Mouse (Mus musculus) kidney, embryonic 16.5 days (tissue): ENCODE data around the gene Olfr761. TPM values are rescaled to one million over a fixed set of nuclear protein-coding genes. Genes with fewer than 3 reads are reported as not detected.
"Not testable (repeated sequence)": the region's sequence is repeated elsewhere in the genome, so short reads cannot be mapped to it uniquely, and the experiment has no call there.

ENCODE experiments used
- ATAC-seq: fragments of 200-750 bp; cut with Nextera tagmentation; 2 replicates; pipeline ENCODE4 v1.8.0; 2017; ENCODE audit warnings: moderate TSS enrichment; ENCODE audit not compliant: low FRiP score, low TSS enrichment
- H3K27ac ChIP-seq: fragments of 300-500 bp; sonication (generic); 2 replicates; pipeline ENCODE4 v1.5.1; 2014; ENCODE audit warnings: low read length
- H3K27me3 ChIP-seq: fragments of 300-500 bp; sonication (generic); 2 replicates; pipeline ENCODE4 v1.6.1; 2014; ENCODE audit warnings: low read length, control low read depth, mixed read lengths; ENCODE audit not compliant: insufficient read depth
- H3K36me3 ChIP-seq: fragments of 300-500 bp; sonication (generic); 2 replicates; pipeline ENCODE4 v1.6.1; 2014; ENCODE audit warnings: low read length, control low read depth, mixed read lengths; ENCODE audit not compliant: insufficient read depth
- H3K4me1 ChIP-seq: fragments of 300-500 bp; sonication (generic); 2 replicates; pipeline ENCODE4 v1.6.1; 2014; ENCODE audit warnings: low read length, control low read depth, mixed read lengths; ENCODE audit not compliant: insufficient read depth
- H3K4me2 ChIP-seq: fragments of 300-500 bp; sonication (generic); replicated peaks from 2 replicates; pipeline ENCODE4 v1.6.1; 2014; ENCODE audit warnings: low read depth, low read length
- H3K4me3 ChIP-seq: fragments of 300-500 bp; sonication (generic); 2 replicates; pipeline ENCODE4 v1.5.1; 2014; ENCODE audit warnings: mild to moderate bottlenecking, low read length
- H3K9ac ChIP-seq: fragments of 300-500 bp; sonication (generic); replicated peaks from 2 replicates; pipeline ENCODE4 v1.6.1; 2014; ENCODE audit warnings: low read length
- H3K9me3 ChIP-seq: fragments of 300-500 bp; sonication (generic); 2 replicates; pipeline ENCODE4 v1.6.1; 2016; ENCODE audit warnings: low read length, control low read depth
- WGBS: fragments of 180-500 bp; shearing (Covaris S2); extraction: QIAGEN DNeasy Blood & Tissue Kit; methylation state at CpG from one replicate; pipeline ENCODE4 v1.1.7; 2014; 5-methylcytosine and 5-hydroxymethylcytosine counted together
- polyA plus RNA-seq: library from polyadenylated mRNA; unstranded; fragments of >200 nt; fragmentation: Nextera tagmentation; extraction: Ambion mirVana; gene quantifications from 2 replicates; pipeline ENCODE4 v1.2.1, GENCODE M21; 2015

Gene Olfr761
- polyA plus RNA-seq: not detected in 2 replicates

DNA sequence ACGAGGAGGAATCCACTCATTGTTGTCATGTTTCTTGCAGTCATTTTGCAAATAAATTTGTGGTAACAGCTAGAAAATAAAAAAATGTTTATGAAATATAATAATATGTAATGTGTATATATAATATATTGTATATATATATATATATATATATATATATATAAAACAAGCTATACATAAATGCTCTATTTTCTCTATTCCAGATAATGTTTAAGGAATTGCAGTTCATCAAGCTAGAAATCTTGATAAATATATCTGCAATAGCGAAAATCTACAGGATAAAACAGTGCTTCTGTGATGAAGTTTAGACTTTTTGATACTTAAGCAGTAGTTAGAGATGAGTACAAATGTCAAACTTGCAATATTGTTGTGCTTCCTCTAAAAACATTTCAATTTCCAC is at the start of gene Olfr761:
Gene Olfr761, minus strand, starts transcription at position 101 of the 400 bp plus-strand sequence.
- 72% methylated on average over 2 of the region's 2 CpGs for WGBS
- ATAC-seq: no peak

DNA sequence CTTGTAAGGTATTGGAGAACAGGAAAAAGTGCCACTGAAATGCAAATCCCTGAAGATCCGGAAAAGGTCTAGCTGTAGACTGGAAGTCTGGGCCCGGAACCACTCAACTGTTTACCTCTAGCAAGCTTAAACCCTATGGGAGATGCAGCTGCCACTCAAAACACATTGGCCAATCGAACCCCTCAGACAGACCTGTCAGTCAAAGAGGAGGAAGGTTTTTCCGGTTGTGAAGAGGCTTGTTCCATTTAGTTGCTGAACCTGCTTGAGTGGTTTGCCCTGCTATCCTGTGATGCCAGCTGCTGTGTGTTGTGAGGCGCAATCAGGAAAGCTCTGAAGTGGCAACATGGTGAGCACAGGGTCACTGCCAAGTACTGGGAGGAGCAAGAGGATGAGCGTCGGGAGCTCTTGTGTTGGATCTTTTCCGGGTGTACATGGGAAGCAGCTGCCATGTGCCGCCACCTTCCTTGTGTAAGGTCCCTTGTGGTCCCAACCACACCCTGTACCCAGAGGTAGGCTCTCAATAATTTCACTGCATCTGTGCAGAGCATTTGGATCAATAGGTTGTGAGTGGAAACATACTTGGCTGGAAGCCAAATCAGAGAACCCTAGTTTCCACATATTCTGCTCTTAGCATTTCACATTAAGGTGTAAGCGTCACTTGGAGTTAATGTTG is 42.9 kb upstream of the Olfr761 start:
- H3K27me3 ChIP-seq: no peaks in the 10 kb centered on the region
- no peaks in the 10 kb centered on the region for H3K9me3 ChIP-seq
- H3K27ac ChIP-seq: no peak overlapping the region
- no peak overlapping the region for H3K9ac ChIP-seq
- no peak overlapping the region for H3K4me2 ChIP-seq
- WGBS: 75% methylated on average over 10 of the region's 10 CpGs
- no peak for ATAC-seq
- H3K4me3 ChIP-seq: no peak overlapping the region
- H3K36me3 ChIP-seq: no peaks in the 10 kb centered on the region
- no peaks in the 10 kb centered on the region for H3K4me1 ChIP-seq

More for the DNA sequence above, at the start of gene Olfr761:
- H3K27me3 ChIP-seq: no peaks in the 10 kb centered on the region
- H3K9ac ChIP-seq: no peak within 1 kb of the TSS
- no peaks in the 10 kb centered on the region for H3K4me1 ChIP-seq
- H3K4me3 ChIP-seq: no peak within 1 kb of the TSS
- no peaks in the 10 kb centered on the region for H3K9me3 ChIP-seq
- no peak within 1 kb of the TSS for H3K27ac ChIP-seq
- no peaks in the 10 kb centered on the region for H3K36me3 ChIP-seq
- no peak within 1 kb of the TSS for H3K4me2 ChIP-seq

DNA sequence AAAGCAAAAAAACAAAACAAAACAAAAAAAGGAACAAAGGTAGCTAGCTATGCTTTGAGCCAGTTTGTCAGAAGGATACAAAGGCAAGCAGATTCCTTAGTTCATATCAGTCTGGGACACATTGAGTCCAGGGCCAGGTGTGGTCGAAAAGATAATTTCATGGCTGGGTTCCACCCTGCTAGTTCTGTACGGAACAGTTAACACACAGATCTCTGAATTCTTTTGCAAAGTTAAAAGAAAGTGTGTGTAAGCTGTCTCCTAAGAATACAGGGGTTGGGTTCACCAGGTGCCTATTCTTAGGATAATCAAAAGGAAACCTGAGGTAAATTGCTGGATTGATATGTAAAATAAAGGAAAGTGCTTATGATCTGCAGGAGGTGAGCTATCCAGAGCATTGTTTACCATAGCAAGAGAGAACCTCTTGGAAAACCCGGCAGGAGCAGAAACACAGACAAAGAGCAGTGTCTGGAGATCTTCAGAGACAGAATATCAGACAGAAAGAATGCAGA is 37.6 kb upstream of the Olfr761 start:
- 45% methylated on average over 3 of the region's 3 CpGs for WGBS
- no peak overlapping the region for H3K4me2 ChIP-seq
- no peaks in the 10 kb centered on the region for H3K9me3 ChIP-seq
- H3K9ac ChIP-seq: no peak overlapping the region
- no peaks in the 10 kb centered on the region for H3K27me3 ChIP-seq
- no peaks in the 10 kb centered on the region for H3K36me3 ChIP-seq
- H3K4me1 ChIP-seq: no peaks in the 10 kb centered on the region
- no peak for ATAC-seq
- H3K4me3 ChIP-seq: no peak overlapping the region
- no peak overlapping the region for H3K27ac ChIP-seq

DNA sequence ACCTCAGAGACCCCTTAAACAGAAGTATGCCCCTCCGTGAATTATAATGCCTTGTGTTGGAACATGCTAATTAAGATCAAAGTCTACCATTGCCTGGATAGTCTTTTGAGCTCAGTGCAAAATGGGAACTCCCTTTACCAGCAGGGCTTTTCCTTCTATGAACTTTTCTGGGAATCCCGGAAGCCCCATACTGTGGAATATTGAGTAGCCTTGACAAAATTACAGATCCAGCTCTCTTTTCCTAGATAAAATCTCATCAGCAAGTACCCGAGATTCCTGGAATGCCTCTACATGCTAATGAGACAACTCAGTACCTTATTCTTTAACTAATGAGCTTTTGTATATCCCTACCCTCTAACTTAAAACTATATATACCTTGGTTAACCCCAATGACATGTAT is 20.7 kb upstream of the Olfr761 start:
- WGBS: 86% methylated on average over 3 of the region's 3 CpGs
- Histone ChIP-seq H3K4me3 (no peak overlapping the region), H3K27ac (no peak overlapping the region), H3K4me2 (no peak overlapping the region), H3K27me3 (no peaks in the 10 kb centered on the region), H3K9me3 (no peaks in the 10 kb centered on the region), H3K9ac (no peak overlapping the region), H3K4me1 (no peaks in the 10 kb centered on the region), H3K36me3 (no peaks in the 10 kb centered on the region)
- no peak for ATAC-seq

DNA sequence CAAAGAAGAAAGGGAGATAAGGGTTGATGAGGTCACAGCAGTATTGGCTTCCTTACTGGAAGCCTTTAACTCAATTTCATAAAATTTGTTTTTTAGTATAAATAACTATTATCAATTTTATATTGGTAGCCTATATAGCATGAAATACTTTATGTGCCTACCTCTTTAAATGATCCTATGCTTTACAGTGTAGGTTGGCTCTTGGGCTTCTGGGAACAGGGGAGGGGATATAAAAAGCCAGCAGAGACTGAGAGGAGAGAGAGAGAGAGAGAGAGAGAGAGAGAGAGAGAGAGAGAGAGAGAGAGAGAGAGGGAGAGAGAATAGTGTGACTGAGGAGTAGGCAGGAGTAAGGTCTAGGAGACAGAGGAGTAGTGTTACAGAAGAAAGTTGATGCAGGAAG is 32.6 kb downstream of the Olfr761 start, which contains the start of gene Olfr128:
Gene Olfr128, plus strand, starts transcription at position 301 of the 400 bp plus-strand sequence.
- Histone ChIP-seq H3K27ac (no peak within 1 kb of the TSS), H3K9me3 (no peaks in the 10 kb centered on the region), H3K36me3 (no peaks in the 10 kb centered on the region), H3K4me3 (no peak within 1 kb of the TSS), H3K4me1 (no peaks in the 10 kb centered on the region), H3K27me3 (no peaks in the 10 kb centered on the region), H3K9ac (no peak within 1 kb of the TSS), H3K4me2 (no peak within 1 kb of the TSS)
- no peak for ATAC-seq

DNA sequence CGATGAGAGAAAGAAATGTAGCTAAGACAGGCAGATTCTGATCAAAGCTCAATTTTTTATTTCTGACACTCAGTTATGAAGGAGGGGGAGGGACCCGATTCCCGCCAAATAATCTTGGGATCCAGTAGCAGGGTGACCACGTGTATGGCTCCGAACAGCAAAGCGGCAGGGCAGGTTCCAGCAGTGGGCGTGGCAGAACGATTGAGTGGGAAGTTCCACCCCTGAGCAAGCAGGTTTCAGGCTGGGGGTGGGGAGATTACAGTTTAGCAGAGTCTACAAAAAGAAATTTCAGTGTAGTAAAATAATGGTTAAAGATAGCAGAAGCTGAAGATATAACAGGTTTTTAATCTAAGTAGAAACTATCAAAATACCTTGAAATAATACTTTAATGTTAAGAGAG is 46.1 kb downstream of the Olfr761 start:
- H3K4me2 ChIP-seq, H3K9me3 ChIP-seq, H3K27ac ChIP-seq, H3K4me3 ChIP-seq, H3K4me1 ChIP-seq, H3K36me3 ChIP-seq, H3K9ac ChIP-seq, H3K27me3 ChIP-seq, ATAC-seq: not testable (repeated sequence)
- 67% methylated on average over 8 of the region's 8 CpGs for WGBS

Other genes starting within 250 kb of the Olfr761 start
- gene Olfr120, start 231.3 kb downstream of the Olfr761 start, polyA plus RNA-seq: not detected in 2 replicates
- not detected in 2 replicates for gene Olfr121, start 204.2 kb downstream of the Olfr761 start, polyA plus RNA-seq
- gene Olfr122, start 184.5 kb downstream of the Olfr761 start, polyA plus RNA-seq: not detected in 2 replicates
- not detected in 2 replicates for gene Olfr123, start 159.6 kb downstream of the Olfr761 start, polyA plus RNA-seq
- not detected in 2 replicates for gene Olfr124, start 153.2 kb downstream of the Olfr761 start, polyA plus RNA-seq
- gene Olfr125, start 120.1 kb downstream of the Olfr761 start, polyA plus RNA-seq: not detected in 2 replicates
- not detected in 2 replicates for gene Olfr126, start 105.6 kb downstream of the Olfr761 start, polyA plus RNA-seq
- not detected in 2 replicates for gene Olfr127, start 52.6 kb downstream of the Olfr761 start, polyA plus RNA-seq
- gene Olfr128, start 32.5 kb downstream of the Olfr761 start, polyA plus RNA-seq: not detected in 2 replicates
- gene Olfr129, start 107.0 kb upstream of the Olfr761 start, polyA plus RNA-seq: not detected in 2 replicates
- not detected in 2 replicates for gene Olfr130, start 110.8 kb upstream of the Olfr761 start, polyA plus RNA-seq
- gene Olfr131, start 135.6 kb upstream of the Olfr761 start, polyA plus RNA-seq: not detected in 2 replicates
- gene Olfr132, start 181.4 kb upstream of the Olfr761 start, polyA plus RNA-seq: not detected in 2 replicates
- not detected in 2 replicates for gene Olfr133, start 192.2 kb upstream of the Olfr761 start, polyA plus RNA-seq
- gene Olfr134, start 218.3 kb upstream of the Olfr761 start, polyA plus RNA-seq: not detected in 2 replicates